Mouse (Mus musculus): Measurements from ENCODE around the gene Cxcr3. TPM values are rescaled to one million over a fixed set of nuclear protein-coding genes. Genes with fewer than 3 reads are reported as not detected.

The Cxcr3 gene
- total and polyA plus RNA-seq, 3 experiments: not detected

- H3K9ac ChIP-seq (ENCODE audit: insufficient read depth, low read depth): no peak overlapping the region
- H3K4me3 ChIP-seq (replicated peaks in 1 of 3; ENCODE audit: low read depth in 2 of 3, low read length in 2 of 3, poor library complexity in 1 of 3): no peak overlapping the region
- H3K36me3 ChIP-seq (replicated peaks in 1 of 2; ENCODE audit: control insufficient read depth in 1 of 2, insufficient read depth in 1 of 2, low read length in 1 of 2): no peaks in the 10 kb centered on the region
- in situ Hi-C loops (cut with MboI; ENCODE audit: low pct_ligation_motif_present, low pct_unique_long_range_greater_than_20kb, low sequenced_read_pairs) (no loop called here), dilution Hi-C loops (cut with MboI; ENCODE audit: extremely low pct_ligation_motif_present, extremely low pct_unique_long_range_greater_than_20kb, low sequenced_read_pairs) (no loop called here)
- TF ChIP-seq MAZ (IDR thresholded peaks at IDR 0.05; ENCODE audit: low read depth, low read length) (no peak), GABPA (IDR thresholded peaks at IDR 0.05; ENCODE audit: insufficient replicate concordance, low read depth, low read length) (no peak), RCOR1 (conservative IDR thresholded peaks at IDR 0.05; ENCODE audit: low read depth, low read length) (no peak), BHLHE40 (IDR thresholded peaks at IDR 0.05; ENCODE audit: low read depth, low read length) (no peak), MEF2A (IDR thresholded peaks at IDR 0.05; ENCODE audit: borderline replicate concordance, low read depth, low read length) (no peak), NRF1 (IDR thresholded peaks at IDR 0.05; ENCODE audit: low read depth, low read length) (no peak), CTCF (conservative IDR thresholded peaks at IDR 0.05 in 1 of 2, IDR thresholded peaks at IDR 0.05 in 1 of 2; ENCODE audit: low read depth in 2 of 2, low read length in 2 of 2) (no peak), MXI1 (IDR thresholded peaks at IDR 0.05; ENCODE audit: low read depth, low read length) (no peak), SIN3A (IDR thresholded peaks at IDR 0.05; ENCODE audit: low read length) (no peak), HCFC1 (IDR thresholded peaks at IDR 0.05; ENCODE audit: low read depth, low read length) (no peak), ZC3H11A (IDR thresholded peaks at IDR 0.05; ENCODE audit: low read depth, low read length) (no peak), MAX (IDR thresholded peaks at IDR 0.05; ENCODE audit: low read length) (no peak), POLR2AphosphoS2 (IDR thresholded peaks at IDR 0.05; ENCODE audit: low read depth, low read length) (no peak), UBTF (IDR thresholded peaks at IDR 0.05; ENCODE audit: low read depth, low read length) (no peak)
- peaks cover 6 to 57% of the 10 kb centered on the region in 2 experiments for H3K4me1 ChIP-seq (ENCODE audit: control insufficient read depth in 1 of 2, insufficient read depth in 2 of 2)
- DNase-seq (ENCODE audit: extremely low read depth): no peak
- H3K27me3 ChIP-seq (replicated peaks): no peaks in the 10 kb centered on the region
- H3K4me2 ChIP-seq (ENCODE audit: insufficient read depth, low read depth, poor library complexity, severe bottlenecking): no peak overlapping the region
- H3K27ac ChIP-seq (ENCODE audit: insufficient read depth, low read depth): no peak overlapping the region
- H3K79me2 ChIP-seq (replicated peaks; ENCODE audit: control insufficient read depth, extremely low read depth, insufficient read depth, poor library complexity, severe bottlenecking): no peaks in the 10 kb centered on the region
- no peaks in the 10 kb centered on the region for H3K9me3 ChIP-seq (replicated peaks; ENCODE audit: low read length)
These were observed 781 bp downstream of the Cxcr3 start for GRCm38 (mm10) chrX:101733288-101733687.

- H3K4me1 ChIP-seq (ENCODE audit: control insufficient read depth in 1 of 2, insufficient read depth in 2 of 2): peaks cover 6 to 52% of the 10 kb centered on the region in 2 experiments
- no peak for DNase-seq (ENCODE audit: extremely low read depth)
- H3K27ac ChIP-seq (ENCODE audit: insufficient read depth, low read depth): no peak overlapping the region
- no peak overlapping the region for H3K9ac ChIP-seq (ENCODE audit: insufficient read depth, low read depth)
- H3K36me3 ChIP-seq (replicated peaks in 1 of 2; ENCODE audit: control insufficient read depth in 1 of 2, insufficient read depth in 1 of 2, low read length in 1 of 2): no peaks in the 10 kb centered on the region
- H3K9me3 ChIP-seq (replicated peaks; ENCODE audit: low read length): no peaks in the 10 kb centered on the region
- in situ Hi-C loops (cut with MboI; ENCODE audit: low pct_ligation_motif_present, low pct_unique_long_range_greater_than_20kb, low sequenced_read_pairs) (no loop called here), dilution Hi-C loops (cut with MboI; ENCODE audit: extremely low pct_ligation_motif_present, extremely low pct_unique_long_range_greater_than_20kb, low sequenced_read_pairs) (no loop called here)
- no peak overlapping the region for H3K4me2 ChIP-seq (ENCODE audit: insufficient read depth, low read depth, poor library complexity, severe bottlenecking)
- H3K4me3 ChIP-seq (replicated peaks in 1 of 3; ENCODE audit: low read depth in 2 of 3, low read length in 2 of 3, poor library complexity in 1 of 3): no peak overlapping the region
- no peaks in the 10 kb centered on the region for H3K79me2 ChIP-seq (replicated peaks; ENCODE audit: control insufficient read depth, extremely low read depth, insufficient read depth, poor library complexity, severe bottlenecking)
- no peak for TF ChIP-seq TCF12 (IDR thresholded peaks at IDR 0.05; ENCODE audit: low read depth, low read length)
- no peak for TF ChIP-seq JUND (conservative IDR thresholded peaks at IDR 0.05; ENCODE audit: low read depth, low read length)
- TF ChIP-seq SIN3A (IDR thresholded peaks at IDR 0.05; ENCODE audit: low read length): no peak
- TF ChIP-seq MAFK (IDR thresholded peaks at IDR 0.05; ENCODE audit: insufficient replicate concordance, low read length): no peak
- TF ChIP-seq JUN (IDR thresholded peaks at IDR 0.05; ENCODE audit: insufficient read depth, low read depth, low read length): no peak
- TF ChIP-seq POLR2AphosphoS2 (IDR thresholded peaks at IDR 0.05; ENCODE audit: low read depth, low read length): no peak
- TF ChIP-seq NRF1 (IDR thresholded peaks at IDR 0.05; ENCODE audit: low read depth, low read length): no peak
- no peak for TF ChIP-seq USF2 (conservative IDR thresholded peaks at IDR 0.05; ENCODE audit: low read depth, low read length)
- TF ChIP-seq GABPA (IDR thresholded peaks at IDR 0.05; ENCODE audit: insufficient replicate concordance, low read depth, low read length): no peak
- TF ChIP-seq ETS1 (conservative IDR thresholded peaks at IDR 0.05; ENCODE audit: low read depth, low read length): no peak
- TF ChIP-seq RCOR1 (conservative IDR thresholded peaks at IDR 0.05; ENCODE audit: low read depth, low read length): no peak
- TF ChIP-seq CHD1 (IDR thresholded peaks at IDR 0.05; ENCODE audit: low read depth, low read length): no peak
- TF ChIP-seq ZKSCAN1 (IDR thresholded peaks at IDR 0.05; ENCODE audit: borderline replicate concordance, low read depth, low read length): no peak
- TF ChIP-seq ZMIZ1 (IDR thresholded peaks at IDR 0.05; ENCODE audit: low read depth, low read length): no peak
- no peak for TF ChIP-seq CTCF (conservative IDR thresholded peaks at IDR 0.05 in 1 of 2, IDR thresholded peaks at IDR 0.05 in 1 of 2; ENCODE audit: low read depth in 2 of 2, low read length in 2 of 2)
- no peak for TF ChIP-seq BHLHE40 (IDR thresholded peaks at IDR 0.05; ENCODE audit: low read depth, low read length)
- H3K27me3 ChIP-seq (replicated peaks): no peaks in the 10 kb centered on the region
These were observed 1.4 kb downstream of the Cxcr3 start for GRCm38 (mm10) chrX:101732644-101733043.
